Mouse (Mus musculus): ENCODE data around the gene Parm1. TPM values are rescaled to one million over a fixed set of nuclear protein-coding genes. Genes with fewer than 3 reads are reported as not detected.

Gene Parm1
- total RNA-seq, 2 experiments from 2014 or later: 29.6 to 33.1 TPM

GRCm38 (mm10) chr5:91564054-91564453, 46.6 kb downstream of the Parm1 start:
- no peak for DNase-seq (ENCODE audit: extremely low spot score in 1 of 2, low spot score in 2 of 2)
- intact Hi-C loops (cut with DNase I): no loop called here

GRCm38 (mm10) chr5:91565458-91565857, 48.0 kb downstream of the Parm1 start:
- no peak for DNase-seq (ENCODE audit: extremely low spot score in 1 of 2, low spot score in 2 of 2)
- intact Hi-C loops (cut with DNase I): no loop called here

DNA sequence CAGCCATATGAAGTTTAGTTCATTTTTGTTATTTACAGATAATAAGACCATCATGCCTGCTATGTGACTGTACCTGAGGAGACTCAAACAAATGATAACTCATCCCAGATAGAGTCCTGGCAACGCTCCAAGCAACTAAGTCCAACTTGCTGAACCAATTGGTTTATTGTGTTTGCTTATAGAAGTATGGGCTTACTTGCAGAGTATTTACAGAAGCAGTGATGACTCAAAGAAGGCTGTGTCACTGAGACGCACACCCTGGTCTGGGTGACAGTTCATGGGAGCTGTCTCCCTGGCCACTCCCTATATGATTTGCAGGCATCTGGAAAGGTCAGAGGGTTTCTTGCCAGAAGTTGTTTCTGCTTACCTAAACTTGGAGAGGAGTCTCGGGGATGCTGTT, 49.2 kb downstream of the Parm1 start:
- no peak for DNase-seq (ENCODE audit: extremely low spot score in 1 of 2, low spot score in 2 of 2)
- intact Hi-C loops (cut with DNase I): no loop called here

- intact Hi-C loops (cut with DNase I): no loop called here
- DNase-seq (ENCODE audit: extremely low spot score in 1 of 2, low spot score in 2 of 2): no peak
These were observed 56.8 kb downstream of the Parm1 start for GRCm38 (mm10) chr5:91574211-91574610.

DNA sequence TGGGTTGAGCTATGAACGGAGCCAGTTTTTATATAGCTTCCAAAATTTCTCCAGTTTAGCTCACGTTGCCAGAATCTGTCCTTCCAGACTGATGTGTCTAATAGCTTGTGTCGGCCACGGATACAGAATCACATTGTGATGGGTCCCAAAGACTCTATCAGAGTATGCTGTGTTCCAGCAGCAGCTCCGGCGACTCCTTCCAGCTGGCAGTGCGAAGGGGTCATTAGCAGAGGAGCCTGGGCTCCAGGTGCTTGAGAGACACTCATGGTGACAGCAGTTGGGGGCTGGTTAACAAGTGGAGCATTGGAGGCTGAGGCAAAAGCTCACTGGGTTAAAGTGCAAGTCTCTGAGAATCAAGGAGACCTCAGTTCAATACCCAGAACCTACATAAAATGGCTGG, 61.5 kb downstream of the Parm1 start:
- intact Hi-C loops (cut with DNase I): no loop called here
- no peak for DNase-seq (ENCODE audit: extremely low spot score in 1 of 2, low spot score in 2 of 2)

GRCm38 (mm10) chr5:91581799-91582198, 64.4 kb downstream of the Parm1 start:
- no peak for DNase-seq (ENCODE audit: extremely low spot score in 1 of 2, low spot score in 2 of 2)
- intact Hi-C loops (cut with DNase I): no loop called here

DNA sequence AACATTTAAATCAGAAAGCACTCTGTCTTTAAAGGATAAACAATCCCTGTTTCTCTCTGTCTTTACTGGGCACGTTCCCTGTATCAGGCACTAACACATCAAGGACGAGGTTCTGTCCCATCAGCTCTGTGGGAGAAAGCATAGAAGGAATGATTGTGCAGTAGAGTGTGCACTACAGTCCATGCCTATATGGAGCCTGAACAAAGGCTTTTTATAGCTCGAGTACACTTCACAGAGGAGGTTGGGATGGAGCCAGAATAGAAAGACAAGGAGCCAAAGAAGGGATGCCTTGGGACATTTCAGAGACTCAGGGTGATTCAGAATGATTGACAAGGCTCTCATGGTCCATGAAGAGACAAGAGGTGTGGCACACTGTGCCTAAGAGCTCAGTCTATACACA, 68.8 kb downstream of the Parm1 start:
- intact Hi-C loops (cut with DNase I): no loop called here
- DNase-seq (ENCODE audit: extremely low spot score in 1 of 2, low spot score in 2 of 2): no peak

- no peak for DNase-seq (ENCODE audit: extremely low spot score in 1 of 2, low spot score in 2 of 2)
- intact Hi-C loops (cut with DNase I): no loop called here
These were observed 76.7 kb downstream of the Parm1 start for GRCm38 (mm10) chr5:91594083-91594482.

DNA sequence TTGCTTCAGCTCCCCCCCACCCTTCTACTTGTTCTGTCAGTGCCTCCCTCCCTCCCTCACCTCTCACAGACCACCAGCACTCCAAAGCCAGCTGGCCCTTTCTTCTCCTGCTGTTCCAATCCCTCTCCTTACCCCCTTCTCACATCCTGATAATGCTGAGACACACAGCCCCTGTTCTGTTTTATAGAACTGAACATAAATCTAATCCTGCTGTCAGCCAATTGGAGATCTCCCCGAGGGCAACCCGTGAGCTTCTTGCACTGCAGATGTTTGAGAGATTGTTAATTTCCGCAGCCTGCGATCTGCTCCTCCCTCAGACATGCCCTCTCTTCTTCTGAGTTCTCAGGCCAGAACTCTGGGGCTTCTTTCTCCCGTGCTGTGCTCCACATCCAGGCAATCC, 79.8 kb downstream of the Parm1 start:
- no peak for DNase-seq (ENCODE audit: extremely low spot score in 1 of 2, low spot score in 2 of 2)
- intact Hi-C loops (cut with DNase I): no loop called here

GRCm38 (mm10) chr5:91599801-91600200, 82.4 kb downstream of the Parm1 start:
- intact Hi-C loops (cut with DNase I): no loop called here
- DNase-seq (ENCODE audit: extremely low spot score in 1 of 2, low spot score in 2 of 2): no peak

DNA sequence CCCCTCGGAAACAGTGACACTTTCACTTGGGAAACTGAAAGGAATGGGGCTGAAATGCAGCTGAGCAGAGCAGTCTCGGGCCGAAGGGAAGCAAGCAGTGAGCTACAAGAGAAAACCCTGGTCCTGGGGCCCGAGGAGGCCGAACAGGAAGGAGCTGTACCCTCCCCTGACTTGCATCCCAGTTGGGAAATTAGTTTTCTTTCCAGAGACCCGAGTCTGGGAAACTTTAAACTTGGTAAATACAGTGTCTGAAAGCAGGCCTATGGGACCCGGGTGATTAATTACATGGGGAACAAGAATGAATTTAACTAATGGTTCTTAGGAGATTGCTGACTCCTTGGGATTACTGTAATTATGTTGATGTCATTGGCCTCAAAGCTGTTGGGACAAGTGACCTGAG, 85.9 kb downstream of the Parm1 start:
- intact Hi-C loops (cut with DNase I): no loop called here
- no peak for DNase-seq (ENCODE audit: extremely low spot score in 1 of 2, low spot score in 2 of 2)

DNA sequence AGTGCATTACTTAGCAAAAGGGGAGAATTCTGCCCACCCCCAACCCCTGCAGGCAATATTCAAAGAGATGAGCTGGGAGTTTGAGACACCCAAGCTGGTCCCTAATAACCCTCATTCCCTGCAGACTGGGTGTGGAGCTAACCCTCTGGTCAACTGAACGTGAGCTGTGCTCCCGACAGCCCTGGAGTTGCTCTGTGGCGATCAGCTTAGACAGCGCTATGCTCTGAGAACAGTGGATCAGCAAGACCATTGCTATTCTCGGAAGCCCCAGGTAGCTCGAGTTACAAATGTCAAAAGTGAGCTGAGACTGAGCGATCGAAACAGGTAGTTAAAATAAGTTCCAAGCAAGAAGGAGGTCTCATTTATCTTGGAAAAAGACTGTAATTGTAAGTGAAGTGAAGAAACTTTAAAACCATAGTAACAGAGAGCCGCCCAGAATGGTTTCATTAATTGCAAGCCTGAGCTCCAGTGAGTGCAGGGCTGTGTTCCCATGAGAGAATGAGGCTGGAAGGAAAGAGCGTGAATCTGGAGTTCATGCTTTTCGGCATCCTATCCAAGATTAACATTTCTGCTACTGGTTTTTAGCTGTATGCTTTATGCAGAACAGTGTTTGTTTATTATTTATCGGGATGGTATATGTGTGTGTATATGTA, 86.5 kb downstream of the Parm1 start:
- DNase-seq (ENCODE audit: extremely low spot score in 1 of 2, low spot score in 2 of 2): no peak
- intact Hi-C loops (cut with DNase I): no loop called here

GRCm38 (mm10) chr5:91607234-91607633, 89.8 kb downstream of the Parm1 start:
- intact Hi-C loops (cut with DNase I): no loop called here

DNA sequence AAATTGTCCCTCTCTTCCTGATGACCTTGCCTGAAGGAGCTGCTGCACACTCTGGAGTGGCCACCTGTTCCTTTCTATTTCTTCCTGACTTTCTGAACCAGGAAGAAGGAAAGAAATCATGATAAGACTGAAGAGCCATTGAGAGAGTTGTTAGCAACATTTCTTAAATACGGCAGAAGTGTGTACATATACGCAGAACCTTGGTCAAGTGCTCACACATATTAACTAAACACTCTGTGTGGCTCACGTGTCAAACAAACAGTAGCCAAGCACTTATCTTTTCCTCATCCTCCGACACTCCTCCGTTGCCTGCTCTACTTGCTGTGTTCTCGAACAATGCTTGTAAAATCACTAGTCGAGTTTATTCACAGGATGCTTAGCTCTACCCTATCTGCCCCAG, 90.4 kb downstream of the Parm1 start:
- intact Hi-C loops (cut with DNase I): no loop called here
- no peak for DNase-seq (ENCODE audit: extremely low spot score in 1 of 2, low spot score in 2 of 2)

More at GRCm38 (mm10) chr5:91607234-91607633, 89.8 kb downstream of the Parm1 start:
- no peak for DNase-seq (ENCODE audit: extremely low spot score in 1 of 2, low spot score in 2 of 2)

GRCm38 (mm10) chr5:91609041-91609440, 91.6 kb downstream of the Parm1 start:
- no peak for DNase-seq (ENCODE audit: extremely low spot score in 1 of 2, low spot score in 2 of 2)
- intact Hi-C loops (cut with DNase I): no loop called here

- intact Hi-C loops (cut with DNase I): no loop called here
- DNase-seq (ENCODE audit: extremely low spot score in 1 of 2, low spot score in 2 of 2): no peak
These were observed 92.3 kb downstream of the Parm1 start for GRCm38 (mm10) chr5:91609511-91610300.

- intact Hi-C loops (cut with DNase I): no loop called here
- DNase-seq (ENCODE audit: extremely low spot score in 1 of 2, low spot score in 2 of 2): no peak
These were observed 93.1 kb downstream of the Parm1 start for GRCm38 (mm10) chr5:91610499-91610898.

GRCm38 (mm10) chr5:91611589-91611988, 94.2 kb downstream of the Parm1 start:
- intact Hi-C loops (cut with DNase I): no loop called here
- no peak for DNase-seq (ENCODE audit: extremely low spot score in 1 of 2, low spot score in 2 of 2)

DNA sequence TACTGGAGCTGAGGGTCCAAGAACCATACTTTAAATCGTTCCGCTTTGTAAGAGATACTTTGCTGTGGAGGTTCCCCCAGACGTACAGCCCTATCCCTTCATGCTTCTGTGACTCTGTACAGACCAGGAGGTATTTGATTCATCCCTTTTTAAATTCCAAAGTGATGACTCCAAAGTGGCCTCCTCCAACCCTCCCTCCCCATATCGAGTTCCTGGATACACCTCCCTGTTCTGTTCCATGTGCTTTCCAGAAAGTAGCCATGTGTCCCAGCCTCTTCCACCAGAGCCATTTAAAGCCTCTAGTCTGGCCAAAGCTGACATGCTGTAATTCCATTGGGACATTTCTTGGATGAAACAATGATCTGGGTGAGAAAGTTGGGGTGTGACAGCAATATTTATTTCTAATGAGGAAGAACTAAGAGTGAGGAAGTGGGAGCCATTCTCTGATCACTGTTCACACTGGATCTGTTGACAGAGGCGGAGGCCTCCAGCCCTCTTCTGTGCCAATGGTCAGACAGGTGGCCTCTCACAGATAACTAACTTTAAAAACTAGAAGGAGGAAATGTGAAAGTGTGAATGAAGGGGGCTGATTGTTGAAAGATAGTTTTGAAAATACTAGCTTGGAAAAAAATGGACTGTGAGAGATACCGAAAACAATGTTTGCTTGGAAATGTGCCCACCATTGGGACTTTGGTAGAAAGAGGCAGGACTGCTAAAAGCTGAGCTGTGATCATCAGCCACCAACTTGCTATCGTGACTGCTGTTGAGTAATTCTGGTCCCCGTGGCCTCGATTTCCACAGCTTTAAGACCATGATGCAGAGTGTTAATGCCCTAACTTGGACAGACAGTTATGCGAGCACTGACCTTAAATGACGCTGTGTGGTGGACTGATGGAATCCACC, 100.2 kb downstream of the Parm1 start:
- no peak for DNase-seq (ENCODE audit: extremely low spot score in 1 of 2, low spot score in 2 of 2)
- intact Hi-C loops (cut with DNase I): no loop called here
